Mouse (Mus musculus) frontal cortex, adult (tissue): ENCODE measurements at regions not wholly inside any gene's neighbourhood (a gene's known extent, or its start where the extent isn't known, plus 50 kb on each side); places are given as distances from the start of the nearest gene placed in this dataset.

Experiments
- ATAC-seq: cut with Nextera tagmentation; 2 replicates; pipeline ENCODE4 v1.9.2; 2017; ENCODE audit warnings: mild to moderate bottlenecking, moderate library complexity, mixed read lengths; ENCODE audit not compliant: low TSS enrichment

GRCm38 (mm10) chrX:40814395-40814794, 586.3 kb upstream of the Gria3 start:
- ATAC-seq: peak; percentile 76
